Mouse (Mus musculus): ENCODE measurements around the gene Slc31a2. TPM values are rescaled to one million over a fixed set of nuclear protein-coding genes. Genes with fewer than 3 reads are reported as not detected.

The Slc31a2 gene
- polyA plus RNA-seq (2015; fragmentation: Nextera tagmentation; extraction: Ambion mirVana), result 17.3 and 18.7 TPM in 2 replicates

DNA sequence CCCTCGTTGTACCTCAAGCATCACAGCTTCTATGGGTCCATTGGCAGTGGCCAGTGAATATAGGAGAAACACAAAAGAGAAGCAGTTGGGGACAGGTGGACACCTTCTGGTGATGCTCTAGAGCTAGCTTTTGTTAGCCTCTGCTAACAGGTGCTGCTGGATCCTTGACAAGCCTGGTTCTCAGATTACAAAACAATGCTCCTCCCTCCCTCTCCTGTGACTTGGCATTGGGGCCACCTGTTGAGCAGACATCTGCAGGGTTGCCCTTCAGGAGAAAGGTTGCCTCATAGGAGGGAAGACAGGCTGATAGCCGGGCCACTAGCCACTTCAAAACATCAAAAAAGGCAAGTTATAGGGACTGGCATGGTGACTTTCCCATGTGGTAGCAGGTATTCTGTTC is at the start of gene Slc31a2:
TSS of gene Slc31a2 (plus strand) at position 287 of the 400 bp plus-strand sequence.
- Histone ChIP-seq H3K27ac (ENCODE audit: low read length) (no peak within 1 kb of the TSS), H3K9me3 (replicated peaks; ENCODE audit: control insufficient read depth, low read length, poor library complexity, severe bottlenecking) (no peaks in the 10 kb centered on the region), H3K4me3 (ENCODE audit: low read depth, low read length) (no peak within 1 kb of the TSS), H3K4me1 (ENCODE audit: control insufficient read depth, insufficient read depth, low read length) (no peaks in the 10 kb centered on the region), H3K4me2 (ENCODE audit: low read length) (no peak within 1 kb of the TSS), H3K36me3 (ENCODE audit: control insufficient read depth, insufficient read depth, low read length) (no peaks in the 10 kb centered on the region), H3K9ac (ENCODE audit: low read depth, low read length) (no peak within 1 kb of the TSS), H3K27me3 (ENCODE audit: control insufficient read depth, insufficient read depth, low read depth, low read length) (no peaks in the 10 kb centered on the region)
- ATAC-seq, result no peak
- 65% methylated on average over 2 of the region's 2 CpGs for WGBS

DNA sequence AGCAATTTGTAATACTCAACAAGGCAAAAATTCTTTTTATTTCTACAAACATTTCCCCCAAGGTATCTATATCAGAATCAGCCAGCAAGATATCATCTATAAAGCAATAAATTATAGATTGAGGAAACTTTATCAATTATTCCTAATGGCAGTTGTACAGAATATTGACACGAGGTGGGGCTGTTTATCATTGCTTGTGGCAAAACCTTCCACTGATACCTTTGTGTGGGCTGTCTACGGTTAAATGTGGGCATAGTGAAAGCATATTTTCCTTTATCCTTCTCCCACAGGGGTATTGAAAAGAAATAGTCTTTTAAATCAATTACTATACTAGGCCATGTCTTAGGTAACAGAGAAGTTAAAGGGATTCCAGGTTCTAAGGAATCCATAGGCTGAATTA is 48.9 kb upstream of the Slc31a2 start:
- peaks cover 7% of the 10 kb centered on the region for H3K4me1 ChIP-seq (ENCODE audit: control insufficient read depth, insufficient read depth, low read length)
- no peak for ATAC-seq
- WGBS, result 89% methylated on average over 2 of the region's 2 CpGs

DNA sequence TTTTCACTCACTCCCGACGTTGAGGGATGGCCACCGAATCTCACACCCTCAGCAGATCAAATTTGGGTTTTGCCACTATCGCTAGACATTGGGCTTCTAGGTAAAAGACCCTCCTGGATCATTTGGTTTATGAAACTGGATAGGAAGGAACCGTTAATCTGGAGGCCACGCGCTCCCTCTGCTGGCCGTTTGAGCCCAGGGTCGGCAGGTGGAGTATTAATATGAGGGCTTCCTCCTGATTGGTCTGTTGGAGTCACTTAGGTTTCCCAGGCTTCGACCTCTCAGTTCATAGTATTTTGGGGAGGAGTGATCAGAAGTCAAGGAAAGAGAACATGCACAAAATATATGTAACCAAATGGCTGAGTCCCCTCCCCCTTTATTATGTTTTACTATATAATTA is 34.0 kb upstream of the Slc31a2 start:
- ATAC-seq, result peak; percentile 54; the same call in 1 of the 2 replicates
- no peaks in the 10 kb centered on the region for H3K36me3 ChIP-seq (ENCODE audit: control insufficient read depth, insufficient read depth, low read length)
- 47% methylated on average over 10 of the region's 10 CpGs for WGBS
- H3K27ac ChIP-seq (ENCODE audit: low read length), result no peak overlapping the region
- no peak overlapping the region for H3K4me3 ChIP-seq (ENCODE audit: low read depth, low read length)
- no peak overlapping the region for H3K9ac ChIP-seq (ENCODE audit: low read depth, low read length)
- H3K27me3 ChIP-seq (ENCODE audit: control insufficient read depth, insufficient read depth, low read depth, low read length), result no peaks in the 10 kb centered on the region
- no peak overlapping the region for H3K4me2 ChIP-seq (ENCODE audit: low read length)
- no peaks in the 10 kb centered on the region for H3K4me1 ChIP-seq (ENCODE audit: control insufficient read depth, insufficient read depth, low read length)
- H3K9me3 ChIP-seq (replicated peaks; ENCODE audit: control insufficient read depth, low read length, poor library complexity, severe bottlenecking), result no peaks in the 10 kb centered on the region

More for the DNA sequence above, 48.9 kb upstream of the Slc31a2 start:
- Histone ChIP-seq H3K9me3 (replicated peaks; ENCODE audit: control insufficient read depth, low read length, poor library complexity, severe bottlenecking) (no peaks in the 10 kb centered on the region), H3K27me3 (ENCODE audit: control insufficient read depth, insufficient read depth, low read depth, low read length) (no peaks in the 10 kb centered on the region), H3K27ac (ENCODE audit: low read length) (no peak overlapping the region), H3K9ac (ENCODE audit: low read depth, low read length) (no peak overlapping the region), H3K36me3 (ENCODE audit: control insufficient read depth, insufficient read depth, low read length) (no peaks in the 10 kb centered on the region), H3K4me3 (ENCODE audit: low read depth, low read length) (no peak overlapping the region), H3K4me2 (ENCODE audit: low read length) (no peak overlapping the region)

GRCm38 (mm10) chr4:62229448-62229847 is 32.9 kb upstream of the Slc31a2 start:
- H3K36me3 ChIP-seq (ENCODE audit: control insufficient read depth, insufficient read depth, low read length), result no peaks in the 10 kb centered on the region
- no peak overlapping the region for H3K4me2 ChIP-seq (ENCODE audit: low read length)
- ATAC-seq, result no peak
- H3K4me1 ChIP-seq (ENCODE audit: control insufficient read depth, insufficient read depth, low read length), result no peaks in the 10 kb centered on the region
- H3K27ac ChIP-seq (ENCODE audit: low read length), result no peak overlapping the region
- H3K27me3 ChIP-seq (ENCODE audit: control insufficient read depth, insufficient read depth, low read depth, low read length), result no peaks in the 10 kb centered on the region
- H3K4me3 ChIP-seq (ENCODE audit: low read depth, low read length), result no peak overlapping the region
- no peaks in the 10 kb centered on the region for H3K9me3 ChIP-seq (replicated peaks; ENCODE audit: control insufficient read depth, low read length, poor library complexity, severe bottlenecking)
- WGBS, result 94% methylated on average over 7 of the region's 7 CpGs
- no peak overlapping the region for H3K9ac ChIP-seq (ENCODE audit: low read depth, low read length)

- H3K36me3 ChIP-seq (ENCODE audit: control insufficient read depth, insufficient read depth, low read length), result no peaks in the 10 kb centered on the region
- no peak overlapping the region for H3K27ac ChIP-seq (ENCODE audit: low read length)
- no peaks in the 10 kb centered on the region for H3K27me3 ChIP-seq (ENCODE audit: control insufficient read depth, insufficient read depth, low read depth, low read length)
- ATAC-seq, result no peak
- no peaks in the 10 kb centered on the region for H3K9me3 ChIP-seq (replicated peaks; ENCODE audit: control insufficient read depth, low read length, poor library complexity, severe bottlenecking)
- H3K9ac ChIP-seq (ENCODE audit: low read depth, low read length), result no peak overlapping the region
- no peak overlapping the region for H3K4me2 ChIP-seq (ENCODE audit: low read length)
- no peak overlapping the region for H3K4me3 ChIP-seq (ENCODE audit: low read depth, low read length)
- WGBS, result 88% methylated on average over 1 of the region's 1 CpGs
- no peaks in the 10 kb centered on the region for H3K4me1 ChIP-seq (ENCODE audit: control insufficient read depth, insufficient read depth, low read length)
Measured at GRCm38 (mm10) chr4:62230153-62230552, 32.2 kb upstream of the Slc31a2 start.

DNA sequence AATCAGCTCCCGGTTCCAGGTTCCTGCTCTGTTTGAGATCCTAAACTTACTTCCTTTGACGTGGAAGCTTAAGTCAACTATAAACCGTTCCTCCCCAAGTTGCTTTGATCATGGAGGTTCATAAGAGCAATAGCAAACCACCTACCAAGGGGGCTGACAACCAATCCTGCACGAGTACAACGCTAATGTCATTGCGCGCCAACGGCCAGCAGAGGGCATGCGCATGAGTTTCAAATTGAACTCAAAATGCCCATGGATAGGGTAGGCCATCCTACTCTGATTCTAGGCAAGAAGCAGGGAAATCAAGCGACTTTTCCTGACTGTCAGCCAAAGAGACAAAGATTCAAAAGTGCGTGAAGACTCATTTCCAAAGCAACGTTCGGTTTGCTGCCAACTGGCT is 31.6 kb upstream of the Slc31a2 start, which contains the start of gene Zfp37:
TSS of gene Zfp37 (minus strand) at position 279 of the 400 bp plus-strand sequence.
- Histone ChIP-seq H3K9me3 (replicated peaks; ENCODE audit: control insufficient read depth, low read length, poor library complexity, severe bottlenecking) (no peaks in the 10 kb centered on the region), H3K27ac (ENCODE audit: low read length) (no peak within 1 kb of the TSS), H3K4me1 (ENCODE audit: control insufficient read depth, insufficient read depth, low read length) (no peaks in the 10 kb centered on the region), H3K4me2 (ENCODE audit: low read length) (no peak within 1 kb of the TSS), H3K9ac (ENCODE audit: low read depth, low read length) (no peak within 1 kb of the TSS), H3K36me3 (ENCODE audit: control insufficient read depth, insufficient read depth, low read length) (no peaks in the 10 kb centered on the region), H3K4me3 (ENCODE audit: low read depth, low read length) (no peak within 1 kb of the TSS), H3K27me3 (ENCODE audit: control insufficient read depth, insufficient read depth, low read depth, low read length) (no peaks in the 10 kb centered on the region)
- no peak for ATAC-seq
- 76% methylated on average over 13 of the region's 13 CpGs for WGBS

- no peak overlapping the region for H3K9ac ChIP-seq (ENCODE audit: low read depth, low read length)
- no peak overlapping the region for H3K4me2 ChIP-seq (ENCODE audit: low read length)
- H3K9me3 ChIP-seq (replicated peaks; ENCODE audit: control insufficient read depth, low read length, poor library complexity, severe bottlenecking), result no peaks in the 10 kb centered on the region
- H3K4me3 ChIP-seq (ENCODE audit: low read depth, low read length), result no peak overlapping the region
- no peak for ATAC-seq
- no peak overlapping the region for H3K27ac ChIP-seq (ENCODE audit: low read length)
- no peaks in the 10 kb centered on the region for H3K27me3 ChIP-seq (ENCODE audit: control insufficient read depth, insufficient read depth, low read depth, low read length)
- no peaks in the 10 kb centered on the region for H3K4me1 ChIP-seq (ENCODE audit: control insufficient read depth, insufficient read depth, low read length)
- 59% methylated on average over 6 of the region's 6 CpGs for WGBS
- H3K36me3 ChIP-seq (ENCODE audit: control insufficient read depth, insufficient read depth, low read length), result no peaks in the 10 kb centered on the region
Measured at GRCm38 (mm10) chr4:62240586-62240985, 21.8 kb upstream of the Slc31a2 start.

DNA sequence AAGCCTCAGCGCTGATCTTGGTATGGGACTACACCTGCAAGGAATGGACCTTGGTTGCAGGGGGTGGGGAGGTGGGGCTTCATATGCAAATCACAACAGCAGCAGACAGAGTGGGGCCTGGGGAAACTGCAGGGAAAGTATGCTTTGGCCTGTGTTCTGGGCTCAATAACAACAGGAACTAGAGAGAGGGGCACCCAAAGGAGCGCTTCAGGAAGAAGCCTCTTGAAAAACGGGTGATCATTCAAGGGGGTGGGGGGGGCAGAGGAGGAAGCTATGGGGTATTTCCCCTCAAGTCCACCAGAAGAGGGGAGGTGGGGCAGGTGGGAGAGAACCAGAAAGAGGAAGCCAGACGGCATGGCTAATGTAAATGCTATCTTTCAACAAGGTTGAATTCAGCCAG is 14.0 kb upstream of the Slc31a2 start:
- H3K9me3 ChIP-seq (replicated peaks; ENCODE audit: control insufficient read depth, low read length, poor library complexity, severe bottlenecking), result no peaks in the 10 kb centered on the region
- H3K9ac ChIP-seq (ENCODE audit: low read depth, low read length), result no peak overlapping the region
- H3K27me3 ChIP-seq (ENCODE audit: control insufficient read depth, insufficient read depth, low read depth, low read length), result no peaks in the 10 kb centered on the region
- WGBS, result 52% methylated on average over 4 of the region's 4 CpGs
- ATAC-seq, result no peak
- H3K4me2 ChIP-seq (ENCODE audit: low read length), result no peak overlapping the region
- no peaks in the 10 kb centered on the region for H3K36me3 ChIP-seq (ENCODE audit: control insufficient read depth, insufficient read depth, low read length)
- no peak overlapping the region for H3K4me3 ChIP-seq (ENCODE audit: low read depth, low read length)
- H3K27ac ChIP-seq (ENCODE audit: low read length), result no peak overlapping the region
- H3K4me1 ChIP-seq (ENCODE audit: control insufficient read depth, insufficient read depth, low read length), result no peaks in the 10 kb centered on the region

DNA sequence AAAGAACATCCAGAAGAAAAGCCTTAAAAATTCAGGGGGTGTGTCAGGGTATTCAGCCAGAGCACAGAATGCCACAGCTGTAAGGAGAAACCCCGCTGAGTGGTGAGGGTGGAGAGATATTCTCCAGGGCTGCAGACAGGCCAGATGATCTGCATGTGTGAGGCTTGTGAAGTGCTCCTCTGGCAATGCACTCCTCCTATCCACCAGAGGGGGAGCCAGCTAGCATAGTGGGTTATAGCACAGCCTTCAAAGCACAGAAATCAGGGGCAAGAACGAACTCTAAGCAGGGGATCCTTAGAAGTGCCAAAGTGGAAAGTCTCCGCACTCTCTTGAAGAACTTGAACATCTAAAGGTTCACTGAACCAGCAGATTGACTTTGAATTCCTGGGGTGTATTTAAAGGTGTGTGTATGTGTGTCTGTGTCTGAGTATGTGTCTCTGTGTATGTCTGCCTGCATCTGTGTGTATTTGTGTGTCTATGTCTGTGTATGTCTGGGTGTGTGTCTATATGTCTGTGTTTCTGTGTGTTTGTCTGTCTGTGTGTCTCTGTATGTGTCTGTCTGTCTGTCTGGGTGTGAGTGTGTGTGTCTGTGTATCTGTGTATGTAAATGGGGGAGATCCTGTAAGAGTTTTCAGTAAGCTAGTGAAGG is 11.3 kb upstream of the Slc31a2 start:
- Histone ChIP-seq H3K27ac (ENCODE audit: low read length) (no peak overlapping the region), H3K4me2 (ENCODE audit: low read length) (no peak overlapping the region), H3K4me1 (ENCODE audit: control insufficient read depth, insufficient read depth, low read length) (no peaks in the 10 kb centered on the region), H3K36me3 (ENCODE audit: control insufficient read depth, insufficient read depth, low read length) (no peaks in the 10 kb centered on the region), H3K9me3 (replicated peaks; ENCODE audit: control insufficient read depth, low read length, poor library complexity, severe bottlenecking) (no peaks in the 10 kb centered on the region), H3K9ac (ENCODE audit: low read depth, low read length) (no peak overlapping the region), H3K4me3 (ENCODE audit: low read depth, low read length) (no peak overlapping the region), H3K27me3 (ENCODE audit: control insufficient read depth, insufficient read depth, low read depth, low read length) (no peaks in the 10 kb centered on the region)
- ATAC-seq, result no peak
- WGBS, result 33% methylated on average over 3 of the region's 3 CpGs

All from midbrain, embryonic 16.5 days (tissue).